Mouse (Mus musculus) large intestine, adult 2 months (tissue): ENCODE data around the gene Bcar3. TPM values are rescaled to one million over a fixed set of nuclear protein-coding genes. Genes with fewer than 3 reads are reported as not detected.

Experiments used
- DNase-seq: peaks from one replicate; pipeline ENCODE4 v3.0.0-alpha.2; 2012; ENCODE audit warnings: low read depth, low spot score
- WGBS: fragments of 180-500 bp; shearing (Covaris S2); methylation state at CpG from one replicate; pipeline ENCODE4 v1.1.7; 2018; 5-methylcytosine and 5-hydroxymethylcytosine counted together
- polyA plus RNA-seq: library from polyadenylated mRNA; depleted of rRNA; stranded (reverse); fragments of >200 nt; gene quantifications from 2 replicates; pipeline ENCODE4 v1.2.3, GENCODE M21; 2012

The Bcar3 gene
- polyA plus RNA-seq, 1 experiment: 50.9 TPM

GRCm38 (mm10) chr3:122407757-122408156, 113.8 kb downstream of the Bcar3 start:
- DNase-seq: no peak

DNA sequence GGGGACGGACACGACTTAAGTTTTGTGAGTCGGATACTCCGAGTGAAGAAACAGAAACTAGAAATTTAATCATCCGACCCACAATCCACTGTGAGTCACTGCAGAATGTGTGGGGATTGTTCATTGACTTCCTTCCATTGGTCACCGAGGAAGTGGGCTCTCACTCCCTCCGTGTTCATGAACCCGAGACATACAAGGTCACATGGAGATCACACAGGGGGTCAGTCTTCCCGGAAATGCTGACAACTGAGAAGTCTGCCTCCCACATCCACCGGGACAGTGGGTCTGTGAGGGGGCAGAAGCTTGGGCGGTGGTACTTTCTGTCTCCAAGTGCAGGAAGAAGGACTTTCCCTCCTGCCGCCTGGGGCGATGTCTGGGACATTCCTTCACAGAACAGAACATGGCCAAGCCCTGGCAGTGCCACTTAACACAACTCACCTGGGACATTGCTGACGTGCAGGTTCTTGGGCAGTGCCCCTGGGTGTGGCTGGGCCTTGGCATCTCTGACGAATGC, 114.9 kb downstream of the Bcar3 start:
- no peak for DNase-seq
- 62% methylated on average over 15 of the region's 15 CpGs for WGBS

More at GRCm38 (mm10) chr3:122407757-122408156, 113.8 kb downstream of the Bcar3 start:
- 89% methylated on average over 6 of the region's 6 CpGs for WGBS

- WGBS: 36% methylated on average over 2 of the region's 2 CpGs
- DNase-seq: no peak
These were observed 117.7 kb downstream of the Bcar3 start for GRCm38 (mm10) chr3:122411590-122411989.

- no peak for DNase-seq
- WGBS: 30% methylated on average over 17 of the region's 17 CpGs
These were observed 120.0 kb downstream of the Bcar3 start for GRCm38 (mm10) chr3:122413729-122414561.

- 81% methylated on average over 8 of the region's 8 CpGs for WGBS
- no peak for DNase-seq
These were observed 120.9 kb downstream of the Bcar3 start for GRCm38 (mm10) chr3:122414868-122415267.

DNA sequence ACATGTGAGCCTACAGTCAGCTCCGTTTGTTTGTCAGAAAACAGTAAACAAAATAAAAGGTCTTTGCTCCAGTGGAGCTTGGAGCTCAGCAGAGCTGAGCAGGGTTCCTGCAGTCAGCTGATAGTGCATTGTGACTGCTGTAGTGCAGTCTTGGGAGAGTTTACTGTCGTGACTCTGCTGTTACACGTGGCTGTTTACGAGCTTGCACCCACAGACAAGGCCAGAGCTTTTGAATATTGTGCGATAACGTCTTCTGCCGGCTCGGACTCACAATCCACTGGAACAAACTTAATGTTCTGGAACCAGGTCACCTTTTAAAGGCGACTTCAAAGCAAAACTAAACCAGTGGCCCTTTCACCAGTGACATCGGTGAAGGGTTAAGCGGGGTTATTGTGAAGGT, 123.5 kb downstream of the Bcar3 start:
- DNase-seq: no peak
- WGBS: 58% methylated on average over 11 of the region's 11 CpGs

DNA sequence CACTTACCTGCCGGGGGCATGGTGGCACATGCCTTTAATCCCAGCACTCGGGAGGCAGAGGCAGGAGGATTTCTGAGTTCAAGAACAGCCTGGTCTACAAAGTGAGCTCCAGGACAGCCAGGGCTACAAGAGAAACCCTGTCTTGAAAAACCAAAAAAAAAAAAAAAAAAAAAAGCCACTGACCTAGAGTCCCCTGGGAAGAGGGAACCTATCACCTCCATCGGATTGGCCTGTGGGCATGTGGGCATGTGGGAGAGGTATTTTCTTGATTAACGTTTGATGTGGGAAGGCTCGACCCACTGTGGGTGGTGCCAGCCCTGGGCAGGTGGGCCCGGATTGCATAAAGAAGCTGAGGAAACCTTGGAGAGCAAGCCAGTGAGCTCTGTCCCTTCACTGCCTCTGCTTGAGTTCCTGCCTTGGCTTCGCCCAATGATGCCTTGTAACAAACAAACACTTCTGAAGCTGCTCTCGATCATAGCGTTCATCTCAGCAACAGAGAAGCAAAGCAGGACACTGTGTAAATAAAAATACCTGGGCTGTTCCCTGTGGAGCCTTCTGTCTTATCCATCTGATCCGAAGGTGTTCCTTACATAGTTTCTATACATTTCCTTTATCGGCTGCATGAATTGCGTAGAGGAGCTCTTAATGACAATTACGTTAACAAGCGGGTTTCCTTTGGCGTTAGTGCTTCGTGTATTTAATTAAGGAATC, 124.8 kb downstream of the Bcar3 start:
- no peak for DNase-seq

GRCm38 (mm10) chr3:122419610-122420409, 125.9 kb downstream of the Bcar3 start:
- WGBS: 1% methylated on average over 63 of the region's 63 CpGs
- peak; percentile 70 for DNase-seq

More for the DNA sequence above, 124.8 kb downstream of the Bcar3 start:
- 36% methylated on average over 16 of the region's 16 CpGs for WGBS

- DNase-seq: no peak
- under 1% methylated on average over 15 of the region's 15 CpGs for WGBS
These were observed 126.5 kb downstream of the Bcar3 start for GRCm38 (mm10) chr3:122420410-122420774.

GRCm38 (mm10) chr3:122421042-122421702, 127.2 kb downstream of the Bcar3 start:
- whole genome bisulfite sequencing: 59% methylated on average over 13 of the region's 13 CpGs

DNA sequence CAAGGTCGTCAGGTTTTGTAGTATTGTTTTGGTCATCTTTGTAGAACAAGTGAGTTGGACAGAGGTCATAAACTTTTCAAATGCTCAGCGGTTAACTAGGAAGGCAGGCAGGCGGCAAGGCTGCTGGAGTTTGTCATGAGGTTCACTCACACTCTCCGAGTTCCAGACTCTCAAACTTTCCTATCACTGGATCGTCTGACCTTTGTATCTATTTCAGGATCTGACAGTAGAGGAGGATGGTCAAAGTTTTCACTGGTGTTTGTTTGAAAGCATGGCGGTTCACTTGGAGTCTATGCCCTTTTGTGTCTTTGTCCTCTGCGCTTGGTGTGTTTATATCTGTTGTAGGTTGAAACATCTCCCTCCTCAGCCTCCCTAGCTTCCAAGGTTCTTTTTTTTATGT, 127.9 kb downstream of the Bcar3 start:
- WGBS: 75% methylated on average over 7 of the region's 7 CpGs
- no peak for DNase-seq

More at GRCm38 (mm10) chr3:122421042-122421702, 127.2 kb downstream of the Bcar3 start:
- no peak for DNase-seq

DNA sequence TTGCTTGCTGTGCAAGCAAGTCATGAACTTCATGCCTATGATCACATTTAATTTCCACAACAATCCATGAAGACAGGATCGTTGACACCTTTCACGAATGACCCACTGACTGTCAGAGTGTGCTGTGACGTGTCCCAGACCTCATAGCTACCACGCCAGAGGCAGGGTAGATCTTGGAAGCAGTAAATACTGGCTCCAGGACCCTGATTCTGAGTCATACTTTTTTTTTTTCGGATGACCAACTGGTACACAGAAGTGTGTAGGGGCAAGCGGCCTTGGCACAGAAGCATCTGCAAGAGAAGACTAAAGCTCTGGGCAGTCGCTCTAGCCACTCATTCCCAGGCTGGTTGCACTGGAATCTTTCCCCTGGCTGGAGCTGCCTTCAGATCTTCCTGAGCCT, 128.3 kb downstream of the Bcar3 start:
- WGBS: 88% methylated on average over 7 of the region's 7 CpGs
- DNase-seq: no peak

- 74% methylated on average over 7 of the region's 7 CpGs for WGBS
- no peak for DNase-seq
These were observed 129.7 kb downstream of the Bcar3 start for GRCm38 (mm10) chr3:122423643-122424042.

- WGBS: 55% methylated on average over 7 of the region's 7 CpGs
These were observed 134.4 kb downstream of the Bcar3 start for GRCm38 (mm10) chr3:122428325-122428821.

GRCm38 (mm10) chr3:122430780-122431497, 137.0 kb downstream of the Bcar3 start:
- DNase-seq: no peak
- 75% methylated on average over 7 of the region's 7 CpGs for WGBS

More at GRCm38 (mm10) chr3:122428325-122428821, 134.4 kb downstream of the Bcar3 start:
- no peak for DNase-seq

GRCm38 (mm10) chr3:122432811-122433406, 139.0 kb downstream of the Bcar3 start:
- no peak for DNase-seq
- 63% methylated on average over 9 of the region's 9 CpGs for WGBS

- whole genome bisulfite sequencing: 89% methylated on average over 5 of the region's 5 CpGs
- DNase-seq: no peak
These were observed 140.2 kb downstream of the Bcar3 start for GRCm38 (mm10) chr3:122433975-122434626.
